Mouse (Mus musculus): Measurements from ENCODE around the gene Sval3.

Gene Sval3

GRCm38 (mm10) chr6:41967840-41968239 lies at the start of gene Sval3:
Gene Sval3, plus strand, starts transcription at chr6:41968140.
- DNase-seq = no peak

GRCm38 (mm10) chr6:41951330-41951729 lies 16.6 kb upstream of the Sval3 start, which contains the start of gene Sval1:
Gene Sval1, plus strand, starts transcription at chr6:41951630.
- no peak for DNase-seq

Data from right cerebral cortex, adult 18-20 months (tissue).